Mouse (Mus musculus): ENCODE measurements around the gene Lpgat1. TPM values are rescaled to one million over a fixed set of nuclear protein-coding genes. Genes with fewer than 3 reads are reported as not detected.

Gene Lpgat1
- polyA plus RNA-seq, 1 experiment from 2014 or later = 25.7 TPM

DNA sequence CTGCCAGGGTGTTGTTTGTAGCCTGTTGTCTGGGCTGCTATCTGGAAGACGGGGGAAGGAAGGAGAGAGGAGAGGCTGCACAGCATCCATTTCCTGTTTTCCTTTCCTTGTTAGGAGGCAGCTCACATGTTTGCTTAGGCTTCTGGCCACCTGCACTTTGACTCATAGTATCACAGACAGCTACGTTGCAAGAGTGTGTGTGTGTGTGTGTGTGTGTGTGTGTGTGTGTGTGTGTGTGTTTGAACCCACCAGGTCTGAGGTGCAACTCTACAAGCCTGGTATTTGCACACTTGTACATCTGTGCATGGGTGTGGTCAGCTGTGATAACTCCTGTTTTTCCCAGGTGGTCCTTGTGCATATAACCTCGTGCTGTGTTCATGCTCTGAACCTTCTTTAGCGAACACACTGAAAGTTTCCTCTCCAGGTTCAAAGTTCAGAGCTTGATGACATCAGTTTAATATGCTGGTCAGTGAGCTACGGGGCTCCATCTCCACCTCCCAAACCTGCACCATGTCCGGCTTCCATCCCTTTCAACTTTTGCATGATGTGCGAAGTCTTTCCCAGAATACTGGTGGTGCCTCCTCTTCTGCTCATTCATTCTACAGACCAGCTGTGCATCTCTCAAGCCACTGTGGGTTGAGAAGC is 76.4 kb downstream of the Lpgat1 start:
- Histone ChIP-seq H3K9me3 (peaks cover 5% of the 10 kb centered on the region; the same call in 1 of the 2 replicates), H3K4me3 (no peak overlapping the region), H3K27me3 (ENCODE audit: insufficient read depth, poor library complexity, severe bottlenecking) (no peaks in the 10 kb centered on the region), H3K27ac (peak overlapping the region; percentile 49; the same call in 1 of the 2 replicates), H3K4me1 (peaks cover 14% of the 10 kb centered on the region), H3K36me3 (0 out of 2 replicates have a peak, but pooled peaks cover 2% of the 10 kb centered on the region)
- no peak for DNase-seq (ENCODE audit: low spot score)
- 73% methylated on average over 7 of the region's 7 CpGs for WGBS

DNA sequence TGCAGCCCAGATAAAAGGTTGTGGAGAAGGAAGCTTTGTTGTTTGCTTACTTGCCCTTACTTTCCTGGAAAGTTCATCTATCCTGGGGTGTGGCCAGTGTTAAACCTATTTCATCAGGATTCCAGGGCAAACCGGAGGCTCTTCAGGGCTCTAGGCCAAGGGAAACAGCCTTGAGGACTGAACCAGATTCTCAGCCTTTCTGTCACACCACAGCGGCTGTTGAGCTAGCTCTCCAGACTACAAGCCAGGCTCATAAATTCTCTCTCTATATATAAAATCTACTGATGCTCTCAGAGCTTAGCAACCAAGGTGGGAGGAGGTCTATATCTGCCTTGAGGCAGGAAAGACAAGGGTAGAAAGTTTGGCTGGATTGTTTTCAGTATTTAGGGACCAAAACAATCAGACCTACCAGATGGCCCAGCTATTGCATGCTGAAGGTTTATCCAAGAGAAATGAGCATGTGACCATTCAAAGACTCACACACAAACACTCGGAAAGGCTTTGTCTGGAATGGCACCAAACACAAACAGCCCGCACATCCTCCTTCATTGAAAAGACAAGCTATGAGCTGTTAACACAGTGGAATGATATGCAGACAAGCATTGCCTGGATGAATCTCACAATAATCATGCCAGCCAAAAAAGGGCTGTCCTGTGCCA is 78.7 kb downstream of the Lpgat1 start:
- Histone ChIP-seq H3K36me3 (no peaks in the 10 kb centered on the region), H3K27me3 (ENCODE audit: insufficient read depth, poor library complexity, severe bottlenecking) (no peaks in the 10 kb centered on the region), H3K9me3 (no peaks in the 10 kb centered on the region), H3K4me1 (peaks cover 14% of the 10 kb centered on the region), H3K4me3 (no peak overlapping the region), H3K27ac (no peak overlapping the region)
- DNase-seq (ENCODE audit: low spot score) = no peak
- WGBS = 81% methylated on average over 4 of the region's 4 CpGs

DNA sequence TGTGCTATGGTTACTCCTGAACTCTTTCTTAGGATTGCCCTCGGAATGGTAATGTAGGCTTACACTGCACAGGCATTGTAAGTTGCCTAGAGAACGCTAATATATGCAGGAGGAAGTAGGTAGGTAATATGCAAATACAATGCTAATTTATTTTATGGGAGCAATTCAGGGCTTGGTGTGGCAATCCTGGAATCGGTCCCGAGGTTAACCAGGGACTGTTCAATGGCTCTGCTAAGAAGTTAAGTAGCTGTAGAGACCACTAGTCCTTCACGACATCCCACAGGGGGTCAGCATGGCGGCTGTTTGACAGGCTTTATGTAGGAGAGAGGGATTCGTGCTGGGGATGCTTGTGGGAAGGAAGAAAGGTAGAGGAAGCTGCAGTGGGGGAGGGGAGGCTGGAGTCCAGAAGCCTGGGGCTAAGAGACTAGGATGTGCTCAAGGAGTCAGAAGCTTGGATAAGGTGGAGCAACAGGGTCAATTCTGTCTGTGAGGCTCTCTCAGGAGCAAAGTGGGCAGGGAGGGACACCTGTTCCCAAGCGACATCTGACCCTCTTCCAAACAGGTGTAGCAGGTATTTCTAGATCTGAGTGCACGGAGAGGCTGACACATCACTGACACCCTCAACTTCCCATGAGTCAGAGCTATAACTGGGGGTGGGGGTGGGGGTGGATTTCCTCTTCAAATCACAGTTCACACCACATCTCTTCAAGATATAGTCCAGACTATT is 84.6 kb downstream of the Lpgat1 start:
- H3K27ac ChIP-seq = peak overlapping the region; percentile 65
- H3K36me3 ChIP-seq = no peaks in the 10 kb centered on the region
- 58% methylated on average over 9 of the region's 9 CpGs for WGBS
- DNase-seq (ENCODE audit: low spot score) = no peak
- H3K27me3 ChIP-seq (ENCODE audit: insufficient read depth, poor library complexity, severe bottlenecking) = no peaks in the 10 kb centered on the region
- H3K9me3 ChIP-seq = no peaks in the 10 kb centered on the region
- H3K4me3 ChIP-seq = no peak overlapping the region
- peaks cover 25% of the 10 kb centered on the region for H3K4me1 ChIP-seq

DNA sequence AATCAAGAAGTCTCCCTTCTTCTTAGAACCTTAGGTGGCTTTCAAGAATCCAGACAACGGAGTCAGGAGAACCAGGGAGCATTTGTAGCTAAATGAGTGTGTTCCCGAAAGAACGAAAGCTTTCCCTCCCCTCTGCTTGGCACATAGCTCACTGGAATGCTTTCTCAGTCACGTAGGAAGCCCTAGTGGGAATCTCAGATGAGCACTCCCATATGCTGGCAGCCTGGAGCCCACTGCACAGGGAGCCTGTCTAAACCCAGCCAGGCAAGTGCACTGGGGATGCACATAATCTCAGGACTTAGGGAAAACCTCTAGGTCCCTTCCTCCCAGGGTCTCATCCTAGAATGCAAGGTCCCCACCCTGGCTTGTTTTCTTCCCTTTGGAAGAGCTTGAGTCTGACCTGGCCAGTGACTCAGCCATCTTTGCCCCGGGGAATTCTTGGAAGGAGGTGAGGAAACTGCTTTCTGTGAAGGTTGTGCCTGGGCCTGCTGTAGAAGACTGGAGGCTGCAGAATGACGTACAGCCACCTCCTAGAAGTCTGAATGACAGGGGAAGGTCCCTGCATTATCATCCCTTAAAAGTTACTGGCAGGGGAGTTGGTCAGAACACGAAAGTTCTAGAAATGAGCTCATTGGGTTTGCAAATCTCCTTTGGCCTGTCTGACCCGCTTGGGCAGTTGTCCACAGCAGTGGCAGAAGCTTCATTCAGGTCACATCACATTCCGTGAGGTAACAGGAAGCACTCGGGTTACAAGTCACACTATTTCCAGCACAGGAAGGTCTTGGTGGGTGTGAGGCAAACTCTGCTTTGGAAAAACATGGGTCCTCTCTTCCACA is 85.4 kb downstream of the Lpgat1 start:
- H3K27me3 ChIP-seq (ENCODE audit: insufficient read depth, poor library complexity, severe bottlenecking) = no peaks in the 10 kb centered on the region
- peak overlapping the region; percentile 65 for H3K27ac ChIP-seq
- H3K9me3 ChIP-seq = no peaks in the 10 kb centered on the region
- 52% methylated on average over 10 of the region's 10 CpGs for WGBS
- no peak for DNase-seq (ENCODE audit: low spot score)
- H3K4me3 ChIP-seq = no peak overlapping the region
- peaks cover 25% of the 10 kb centered on the region for H3K4me1 ChIP-seq
- no peaks in the 10 kb centered on the region for H3K36me3 ChIP-seq

DNA sequence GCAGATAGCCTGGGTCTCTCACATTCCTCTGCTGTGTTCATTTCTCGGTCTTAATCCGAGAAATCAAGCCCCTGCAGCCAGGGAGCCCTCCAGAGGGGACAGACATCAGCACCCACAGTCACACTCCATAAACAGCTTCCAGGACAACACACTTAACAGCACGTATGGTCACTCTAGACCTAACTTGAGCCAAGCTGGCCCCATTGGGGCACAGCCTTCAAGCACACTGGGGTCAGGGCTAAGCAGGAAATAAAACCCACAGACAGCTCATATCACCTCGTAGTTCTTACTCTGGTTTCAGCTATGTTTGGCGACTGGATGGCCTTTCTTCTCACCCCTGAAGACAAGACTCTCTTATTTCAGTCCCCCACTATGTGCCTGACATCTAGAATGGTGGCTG is 87.1 kb downstream of the Lpgat1 start:
- no peaks in the 10 kb centered on the region for H3K27me3 ChIP-seq (ENCODE audit: insufficient read depth, poor library complexity, severe bottlenecking)
- H3K4me1 ChIP-seq = peaks cover 25% of the 10 kb centered on the region
- no peak overlapping the region for H3K4me3 ChIP-seq
- no peaks in the 10 kb centered on the region for H3K9me3 ChIP-seq
- no peak overlapping the region for H3K27ac ChIP-seq
- no peaks in the 10 kb centered on the region for H3K36me3 ChIP-seq
- no peak for DNase-seq (ENCODE audit: low spot score)
- WGBS = 60% methylated on average over 5 of the region's 5 CpGs

DNA sequence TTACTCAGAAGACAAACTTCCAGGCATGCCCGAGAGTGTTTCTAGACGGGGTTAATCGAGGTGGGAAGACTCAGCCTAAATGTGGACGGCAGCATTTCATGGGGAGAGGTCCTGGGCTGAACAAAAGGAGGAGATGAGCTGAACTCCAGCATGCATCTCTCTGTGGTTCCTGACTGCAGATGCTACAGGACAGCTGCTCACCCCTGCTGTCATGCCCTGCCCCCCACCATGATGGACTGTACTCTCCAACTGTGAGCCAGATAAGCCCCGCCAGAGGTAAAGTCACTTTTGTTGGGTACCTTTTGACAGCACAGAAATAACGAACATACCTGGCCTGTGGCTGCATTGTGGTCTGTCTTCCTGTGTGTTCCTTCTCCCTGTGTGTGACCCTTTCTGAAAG is 88.2 kb downstream of the Lpgat1 start:
- no peak for DNase-seq (ENCODE audit: low spot score)
- 75% methylated on average over 6 of the region's 6 CpGs for WGBS
- Histone ChIP-seq H3K4me1 (peaks cover 25% of the 10 kb centered on the region), H3K4me3 (no peak overlapping the region), H3K36me3 (no peaks in the 10 kb centered on the region), H3K27me3 (ENCODE audit: insufficient read depth, poor library complexity, severe bottlenecking) (no peaks in the 10 kb centered on the region), H3K9me3 (no peaks in the 10 kb centered on the region), H3K27ac (no peak overlapping the region)

DNA sequence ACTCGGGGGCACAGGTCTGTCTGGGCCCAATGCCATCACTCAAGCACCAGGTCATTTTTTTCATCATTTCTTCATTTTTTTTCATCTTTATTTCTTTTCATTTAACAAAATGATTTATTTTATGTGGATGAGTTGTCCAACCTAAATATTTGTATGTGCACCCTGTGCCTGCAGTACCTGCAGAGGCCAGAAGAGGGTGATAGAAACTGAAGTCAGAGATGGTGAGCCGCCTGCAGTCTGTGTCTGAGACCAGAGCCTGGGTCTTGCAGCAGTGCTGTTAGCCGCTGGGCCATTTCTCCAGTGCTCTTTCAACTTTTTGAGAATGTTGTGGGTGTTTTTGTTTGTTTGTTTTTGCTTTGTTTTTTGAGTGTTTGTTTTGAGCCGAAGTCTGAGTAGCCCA is 89.1 kb downstream of the Lpgat1 start:
- H3K4me1 ChIP-seq = peaks cover 25% of the 10 kb centered on the region
- no peak for DNase-seq (ENCODE audit: low spot score)
- 92% methylated on average over 4 of the region's 4 CpGs for WGBS
- no peaks in the 10 kb centered on the region for H3K27me3 ChIP-seq (ENCODE audit: insufficient read depth, poor library complexity, severe bottlenecking)
- no peak overlapping the region for H3K27ac ChIP-seq
- no peak overlapping the region for H3K4me3 ChIP-seq
- no peaks in the 10 kb centered on the region for H3K9me3 ChIP-seq
- no peaks in the 10 kb centered on the region for H3K36me3 ChIP-seq

DNA sequence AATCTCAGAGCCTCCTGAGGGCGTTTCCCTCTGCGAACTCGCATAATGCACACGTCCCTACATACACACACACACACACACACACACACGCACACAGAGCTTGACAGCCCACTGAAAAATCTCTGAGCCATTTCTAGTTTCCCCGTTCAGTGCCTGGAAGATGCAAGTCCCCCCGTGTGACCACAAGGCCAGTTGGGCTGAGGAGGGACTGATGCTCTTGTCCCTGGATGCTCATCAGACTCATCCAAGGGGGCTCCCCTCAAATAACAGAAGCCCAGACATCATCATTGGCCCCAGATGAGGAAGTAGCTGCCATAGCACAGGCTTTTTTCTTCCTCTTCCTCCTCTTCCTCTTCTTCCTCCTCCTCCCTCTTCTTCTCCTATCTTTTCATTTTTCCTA is 90.3 kb downstream of the Lpgat1 start:
- no peaks in the 10 kb centered on the region for H3K36me3 ChIP-seq
- H3K4me1 ChIP-seq = peaks cover 16% of the 10 kb centered on the region
- no peak for DNase-seq (ENCODE audit: low spot score)
- H3K27ac ChIP-seq = no peak overlapping the region
- H3K27me3 ChIP-seq (ENCODE audit: insufficient read depth, poor library complexity, severe bottlenecking) = no peaks in the 10 kb centered on the region
- 88% methylated on average over 7 of the region's 7 CpGs for WGBS
- no peaks in the 10 kb centered on the region for H3K9me3 ChIP-seq
- no peak overlapping the region for H3K4me3 ChIP-seq

DNA sequence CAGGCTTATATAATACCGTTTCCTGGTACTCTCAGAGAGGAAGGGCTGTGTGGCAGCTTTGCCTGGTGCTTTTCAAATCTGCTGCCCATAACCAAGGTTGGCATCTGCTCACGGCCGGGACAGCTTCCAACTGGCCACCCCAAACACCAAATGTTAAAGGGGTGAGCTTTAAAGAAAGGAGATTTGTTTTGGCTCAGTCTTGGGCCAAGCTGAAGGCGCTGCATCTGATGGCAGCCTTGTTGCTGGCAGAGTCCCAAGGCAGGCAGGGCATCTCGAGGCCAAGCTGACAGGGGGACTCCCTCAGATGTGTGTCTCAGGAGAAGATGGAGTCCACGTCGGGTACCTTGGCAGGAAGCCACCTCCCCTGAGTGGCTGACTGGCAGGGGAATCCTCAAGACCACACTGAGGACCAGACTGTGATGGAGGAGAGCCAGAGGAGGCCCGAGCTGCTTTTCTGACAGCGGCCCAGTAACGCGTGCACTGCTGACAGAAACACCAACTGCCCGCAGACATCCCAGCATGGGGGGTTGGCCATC is 91.1 kb downstream of the Lpgat1 start:
- Histone ChIP-seq H3K27ac (no peak overlapping the region), H3K36me3 (no peaks in the 10 kb centered on the region), H3K4me1 (peaks cover 9% of the 10 kb centered on the region; the same call in 1 of the 2 replicates), H3K4me3 (no peak overlapping the region), H3K9me3 (no peaks in the 10 kb centered on the region), H3K27me3 (ENCODE audit: insufficient read depth, poor library complexity, severe bottlenecking) (no peaks in the 10 kb centered on the region)
- WGBS = 79% methylated on average over 12 of the region's 12 CpGs
- DNase-seq (ENCODE audit: low spot score) = no peak

DNA sequence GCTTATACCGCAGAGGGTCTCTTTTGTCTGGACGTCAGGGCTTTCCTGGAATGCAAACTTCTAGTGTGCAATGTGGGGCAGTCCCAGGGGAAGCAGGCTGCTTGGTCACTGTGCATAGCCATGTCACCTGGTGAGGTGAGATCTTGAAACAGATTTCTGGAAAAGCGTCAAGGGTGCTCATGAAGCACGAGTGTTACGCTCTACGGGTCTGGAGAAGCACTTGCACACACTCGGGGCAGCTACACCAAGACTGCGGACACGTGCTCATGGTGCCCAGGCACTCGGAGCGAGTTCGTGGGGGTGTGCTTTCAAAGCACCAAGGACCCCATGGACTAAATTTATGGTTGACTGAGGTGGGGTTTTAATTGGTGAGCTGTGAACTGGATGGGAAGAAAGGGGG is 94.1 kb downstream of the Lpgat1 start:
- WGBS = 86% methylated on average over 12 of the region's 12 CpGs
- no peaks in the 10 kb centered on the region for H3K9me3 ChIP-seq
- H3K36me3 ChIP-seq = no peaks in the 10 kb centered on the region
- H3K27me3 ChIP-seq (ENCODE audit: insufficient read depth, poor library complexity, severe bottlenecking) = no peaks in the 10 kb centered on the region
- no peak overlapping the region for H3K27ac ChIP-seq
- no peak overlapping the region for H3K4me3 ChIP-seq
- H3K4me1 ChIP-seq = peaks cover 6% of the 10 kb centered on the region
- no peak for DNase-seq (ENCODE audit: low spot score)

DNA sequence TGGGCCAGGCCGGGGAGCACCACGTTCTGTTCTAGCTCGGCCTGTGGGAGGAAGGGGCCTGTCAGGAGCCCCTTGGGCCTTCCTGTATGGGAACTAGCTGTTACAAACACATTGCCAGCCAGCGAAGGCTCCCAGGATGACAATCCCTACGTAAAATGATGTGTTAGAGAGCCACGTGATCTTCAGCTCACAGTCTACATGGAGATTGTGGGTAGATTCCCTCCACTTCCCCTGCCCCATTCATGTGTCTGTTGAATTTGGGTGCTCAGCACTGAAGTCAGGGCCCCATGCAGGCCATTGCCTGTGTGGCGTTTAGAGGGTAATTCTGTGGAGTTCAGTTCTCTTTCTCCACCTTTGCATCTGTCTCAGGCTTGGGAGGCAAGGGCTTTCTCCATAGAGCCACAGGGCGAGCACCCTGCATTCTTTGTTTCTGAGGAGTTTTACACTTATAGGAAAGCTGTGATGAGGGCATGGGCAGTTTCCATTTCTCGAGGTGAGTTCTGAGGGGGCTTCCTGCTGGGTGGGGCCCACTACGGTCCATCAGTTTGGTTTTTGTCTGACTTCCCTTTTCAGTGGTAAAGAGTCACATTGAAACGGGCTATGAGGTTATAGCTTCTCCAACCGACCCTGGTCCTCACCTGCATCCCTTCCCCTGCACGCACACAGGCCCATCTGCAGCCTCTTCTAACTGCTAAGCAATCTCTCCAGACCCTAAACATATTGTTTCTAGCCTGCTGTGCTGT is 95.5 kb downstream of the Lpgat1 start:
- 82% methylated on average over 13 of the region's 13 CpGs for WGBS
- Histone ChIP-seq H3K4me1 (peaks cover 9% of the 10 kb centered on the region), H3K27ac (no peak overlapping the region), H3K36me3 (no peaks in the 10 kb centered on the region), H3K4me3 (no peak overlapping the region), H3K9me3 (no peaks in the 10 kb centered on the region), H3K27me3 (ENCODE audit: insufficient read depth, poor library complexity, severe bottlenecking) (no peaks in the 10 kb centered on the region)
- DNase-seq (ENCODE audit: low spot score) = no peak

DNA sequence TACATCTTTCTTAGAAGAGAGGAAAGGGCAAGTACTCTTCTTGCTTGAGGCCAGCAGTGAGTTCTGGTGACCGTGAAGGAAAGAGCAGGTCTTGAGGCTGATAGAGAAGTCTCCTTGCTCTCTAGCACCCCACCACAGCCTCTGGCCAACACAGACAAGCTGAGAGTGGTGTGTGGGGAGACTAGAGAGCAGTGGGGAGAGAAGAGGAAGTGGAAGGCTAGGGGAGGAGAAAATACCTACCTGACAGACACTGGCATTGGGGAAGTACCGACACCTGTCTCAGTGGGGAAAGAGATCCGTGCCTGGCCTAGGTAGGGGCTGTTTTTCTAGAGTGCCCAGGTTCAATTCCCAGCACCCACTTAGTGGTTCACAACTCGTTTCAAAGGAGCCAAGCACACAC is 96.6 kb downstream of the Lpgat1 start:
- Histone ChIP-seq H3K27ac (no peak overlapping the region), H3K4me1 (peaks cover 10% of the 10 kb centered on the region), H3K27me3 (ENCODE audit: insufficient read depth, poor library complexity, severe bottlenecking) (no peaks in the 10 kb centered on the region), H3K9me3 (no peaks in the 10 kb centered on the region), H3K36me3 (no peaks in the 10 kb centered on the region), H3K4me3 (no peak overlapping the region)
- 79% methylated on average over 4 of the region's 4 CpGs for WGBS
- DNase-seq (ENCODE audit: low spot score) = no peak
